Mouse (Mus musculus): ENCODE measurements around the gene Arrb1.

Gene Arrb1

GRCm38 (mm10) chr7:99582306-99582705, 47.0 kb downstream of the Arrb1 start:
- DNase-seq: no peak

- no peak for DNase-seq
These were observed 47.6 kb downstream of the Arrb1 start for GRCm38 (mm10) chr7:99582867-99583266.

GRCm38 (mm10) chr7:99583625-99584024, 48.4 kb downstream of the Arrb1 start:
- DNase-seq: no peak

GRCm38 (mm10) chr7:99585976-99586375, 50.7 kb downstream of the Arrb1 start:
- DNase-seq: peak; percentile 6

GRCm38 (mm10) chr7:99590064-99590463, 54.8 kb downstream of the Arrb1 start:
- DNase-seq: peak; percentile 82

GRCm38 (mm10) chr7:99590646-99591045, 55.4 kb downstream of the Arrb1 start:
- DNase-seq: no peak

- no peak for DNase-seq
These were observed 57.4 kb downstream of the Arrb1 start for GRCm38 (mm10) chr7:99592669-99593068.

- DNase-seq: no peak
These were observed 58.9 kb downstream of the Arrb1 start for GRCm38 (mm10) chr7:99593868-99594803.

GRCm38 (mm10) chr7:99598722-99599121, 63.5 kb downstream of the Arrb1 start:
- DNase-seq: no peak

- no peak for DNase-seq
These were observed 68.8 kb downstream of the Arrb1 start for GRCm38 (mm10) chr7:99603875-99604662.

- no peak for DNase-seq
These were observed 69.8 kb downstream of the Arrb1 start for GRCm38 (mm10) chr7:99605058-99605457.

GRCm38 (mm10) chr7:99606303-99606702, 71.0 kb downstream of the Arrb1 start:
- DNase-seq: no peak

GRCm38 (mm10) chr7:99606766-99607165, 71.5 kb downstream of the Arrb1 start:
- no peak for DNase-seq

GRCm38 (mm10) chr7:99607632-99608031, 72.4 kb downstream of the Arrb1 start:
- DNase-seq: no peak

- DNase-seq: no peak
These were observed 83.0 kb downstream of the Arrb1 start for GRCm38 (mm10) chr7:99618264-99618663.

GRCm38 (mm10) chr7:99618860-99619259, 83.6 kb downstream of the Arrb1 start:
- DNase-seq: peak; percentile 55

- DNase-seq: peak; percentile 72
These were observed 90.6 kb downstream of the Arrb1 start for GRCm38 (mm10) chr7:99625722-99626375.

- DNase-seq: no peak
These were observed 91.4 kb downstream of the Arrb1 start, which contains the start of gene Tpbgl for GRCm38 (mm10) chr7:99626376-99627270. Tpbgl (minus strand) TSS chr7:99627103.

GRCm38 (mm10) chr7:99627366-99627765, 92.1 kb downstream of the Arrb1 start:
- DNase-seq: no peak

GRCm38 (mm10) chr7:99632286-99632685, 97.0 kb downstream of the Arrb1 start:
- DNase-seq: no peak

GRCm38 (mm10) chr7:99633966-99634665, 98.8 kb downstream of the Arrb1 start:
- DNase-seq: no peak

Measured in cerebellum, adult 9-10 months (tissue).